Mouse (Mus musculus): ENCODE measurements at regions not wholly inside any gene's neighbourhood (a gene's known extent, or its start where the extent isn't known, plus 50 kb on each side); places are given as distances from the start of the nearest gene placed in this dataset.
A peak's percentile ranks its signal among the peaks of the same experiment; 100 is the strongest.

- no peaks in the 10 kb centered on the region for H3K4me1 ChIP-seq (ENCODE audit: insufficient read depth, low read length)
- no peak overlapping the region for H3K9ac ChIP-seq (replicated peaks; ENCODE audit: low read length, poor library complexity, severe bottlenecking)
- H3K36me3 ChIP-seq (ENCODE audit: insufficient read depth, low read length) = no peaks in the 10 kb centered on the region
- no peak overlapping the region for H3K4me2 ChIP-seq (ENCODE audit: low read depth, low read length, poor library complexity, severe bottlenecking)
- H3K9me3 ChIP-seq (ENCODE audit: low read length) = no peaks in the 10 kb centered on the region
- H3K27me3 ChIP-seq (ENCODE audit: insufficient read depth, low read length) = no peaks in the 10 kb centered on the region
- WGBS = 95% methylated on average over 2 of the region's 2 CpGs
- H3K27ac ChIP-seq (ENCODE audit: low read depth, low read length) = no peak overlapping the region
- ATAC-seq (ENCODE audit: low FRiP score) (no peak), DNase-seq (ENCODE audit: low spot score) (no peak)
- 0 out of 2 replicates have a peak, but pooled peaks have one; percentile 13 for TF ChIP-seq CTCF (IDR thresholded peaks at IDR 0.05)
- no peak overlapping the region for H3K4me3 ChIP-seq (ENCODE audit: low read depth, low read length)
Observed at GRCm38 (mm10) chr4:135039234-135039633, 81.2 kb upstream of the Runx3 start.

GRCm38 (mm10) chr4:135041921-135042320, 78.5 kb upstream of the Runx3 start:
- Histone ChIP-seq H3K36me3 (ENCODE audit: insufficient read depth, low read length) (no peaks in the 10 kb centered on the region), H3K27ac (ENCODE audit: low read depth, low read length) (no peak overlapping the region), H3K4me1 (ENCODE audit: insufficient read depth, low read length) (no peaks in the 10 kb centered on the region), H3K4me3 (ENCODE audit: low read depth, low read length) (no peak overlapping the region), H3K9me3 (ENCODE audit: low read length) (no peaks in the 10 kb centered on the region), H3K4me2 (ENCODE audit: low read depth, low read length, poor library complexity, severe bottlenecking) (no peak overlapping the region), H3K27me3 (ENCODE audit: insufficient read depth, low read length) (no peaks in the 10 kb centered on the region), H3K9ac (replicated peaks; ENCODE audit: low read length, poor library complexity, severe bottlenecking) (no peak overlapping the region)
- no peak for ATAC-seq (ENCODE audit: low FRiP score)
- DNase-seq (ENCODE audit: low spot score) = no peak
- 41% methylated on average over 8 of the region's 8 CpGs for WGBS
- TF ChIP-seq CTCF (IDR thresholded peaks at IDR 0.05) = no peak

- Histone ChIP-seq H3K4me1 (ENCODE audit: insufficient read depth, low read length) (no peaks in the 10 kb centered on the region), H3K27me3 (ENCODE audit: insufficient read depth, low read length) (no peaks in the 10 kb centered on the region), H3K9me3 (ENCODE audit: low read length) (no peaks in the 10 kb centered on the region), H3K4me3 (ENCODE audit: low read depth, low read length) (no peak overlapping the region), H3K36me3 (ENCODE audit: insufficient read depth, low read length) (no peaks in the 10 kb centered on the region), H3K27ac (ENCODE audit: low read depth, low read length) (no peak overlapping the region), H3K9ac (replicated peaks; ENCODE audit: low read length, poor library complexity, severe bottlenecking) (no peak overlapping the region), H3K4me2 (ENCODE audit: low read depth, low read length, poor library complexity, severe bottlenecking) (no peak overlapping the region)
- no peak for TF ChIP-seq CTCF (IDR thresholded peaks at IDR 0.05)
- WGBS = 96% methylated on average over 1 of the region's 1 CpGs
- DNase-seq (ENCODE audit: low spot score) (no peak), ATAC-seq (ENCODE audit: low FRiP score) (no peak)
Observed at GRCm38 (mm10) chr4:135042501-135042900, 78.0 kb upstream of the Runx3 start.

GRCm38 (mm10) chr4:135045054-135045453, 75.4 kb upstream of the Runx3 start:
- H3K4me2 ChIP-seq (ENCODE audit: low read depth, low read length, poor library complexity, severe bottlenecking) = no peak overlapping the region
- H3K4me3 ChIP-seq (ENCODE audit: low read depth, low read length) = no peak overlapping the region
- no peaks in the 10 kb centered on the region for H3K36me3 ChIP-seq (ENCODE audit: insufficient read depth, low read length)
- no peaks in the 10 kb centered on the region for H3K27me3 ChIP-seq (ENCODE audit: insufficient read depth, low read length)
- no peaks in the 10 kb centered on the region for H3K9me3 ChIP-seq (ENCODE audit: low read length)
- no peak overlapping the region for H3K9ac ChIP-seq (replicated peaks; ENCODE audit: low read length, poor library complexity, severe bottlenecking)
- WGBS = 62% methylated on average over 16 of the region's 16 CpGs
- no peak for DNase-seq (ENCODE audit: low spot score)
- TF ChIP-seq CTCF (IDR thresholded peaks at IDR 0.05) = no peak
- no peak overlapping the region for H3K27ac ChIP-seq (ENCODE audit: low read depth, low read length)
- no peaks in the 10 kb centered on the region for H3K4me1 ChIP-seq (ENCODE audit: insufficient read depth, low read length)
- ATAC-seq (ENCODE audit: low FRiP score) = no peak

- ATAC-seq (ENCODE audit: low FRiP score) (no peak), DNase-seq (ENCODE audit: low spot score) (no peak)
- no peaks in the 10 kb centered on the region for H3K36me3 ChIP-seq (ENCODE audit: insufficient read depth, low read length)
- no peak overlapping the region for H3K4me2 ChIP-seq (ENCODE audit: low read depth, low read length, poor library complexity, severe bottlenecking)
- no peak overlapping the region for H3K4me3 ChIP-seq (ENCODE audit: low read depth, low read length)
- H3K9me3 ChIP-seq (ENCODE audit: low read length) = no peaks in the 10 kb centered on the region
- no peak overlapping the region for H3K9ac ChIP-seq (replicated peaks; ENCODE audit: low read length, poor library complexity, severe bottlenecking)
- H3K27me3 ChIP-seq (ENCODE audit: insufficient read depth, low read length) = no peaks in the 10 kb centered on the region
- no peaks in the 10 kb centered on the region for H3K4me1 ChIP-seq (ENCODE audit: insufficient read depth, low read length)
- WGBS = 82% methylated on average over 7 of the region's 7 CpGs
- no peak overlapping the region for H3K27ac ChIP-seq (ENCODE audit: low read depth, low read length)
- no peak for TF ChIP-seq CTCF (IDR thresholded peaks at IDR 0.05)
Observed at GRCm38 (mm10) chr4:135046619-135047018, 73.8 kb upstream of the Runx3 start.

GRCm38 (mm10) chr4:135047251-135047650, 73.2 kb upstream of the Runx3 start:
- no peak overlapping the region for H3K4me2 ChIP-seq (ENCODE audit: low read depth, low read length, poor library complexity, severe bottlenecking)
- H3K4me3 ChIP-seq (ENCODE audit: low read depth, low read length) = no peak overlapping the region
- H3K27me3 ChIP-seq (ENCODE audit: insufficient read depth, low read length) = no peaks in the 10 kb centered on the region
- H3K27ac ChIP-seq (ENCODE audit: low read depth, low read length) = no peak overlapping the region
- no peaks in the 10 kb centered on the region for H3K9me3 ChIP-seq (ENCODE audit: low read length)
- WGBS = 61% methylated on average over 6 of the region's 6 CpGs
- DNase-seq (ENCODE audit: low spot score) (peak; percentile 56), ATAC-seq (ENCODE audit: low FRiP score) (no peak)
- no peak for TF ChIP-seq CTCF (IDR thresholded peaks at IDR 0.05)
- no peaks in the 10 kb centered on the region for H3K4me1 ChIP-seq (ENCODE audit: insufficient read depth, low read length)
- no peak overlapping the region for H3K9ac ChIP-seq (replicated peaks; ENCODE audit: low read length, poor library complexity, severe bottlenecking)
- no peaks in the 10 kb centered on the region for H3K36me3 ChIP-seq (ENCODE audit: insufficient read depth, low read length)
